Mouse (Mus musculus): ENCODE results near the gene Slc25a39. TPM values are rescaled to one million over a fixed set of nuclear protein-coding genes. Genes with fewer than 3 reads are reported as not detected.
A peak's percentile ranks its signal among the peaks of the same experiment; 100 is the strongest.

The Slc25a39 gene
- polyA plus RNA-seq, 1 experiment from 2014 or later: 189 TPM

GRCm38 (mm10) chr11:102434816-102435705, 27.3 kb upstream of the Slc25a39 start:
- Histone ChIP-seq H3K36me3 (ENCODE audit: control insufficient read depth, insufficient read depth, low read length) (peaks cover 17% of the 10 kb centered on the region; the same call in 1 of the 2 replicates), H3K4me1 (replicated peaks; ENCODE audit: control insufficient read depth, insufficient read depth) (peaks cover 9% of the 10 kb centered on the region), H3K4me3 (ENCODE audit: low read depth, low read length) (no peak overlapping the region), H3K9ac (ENCODE audit: low read length) (no peak overlapping the region), H3K9me3 (ENCODE audit: control insufficient read depth, low read length) (no peaks in the 10 kb centered on the region), H3K27ac (replicated peaks) (no peak overlapping the region), H3K27me3 (ENCODE audit: control insufficient read depth, insufficient read depth, low read length) (no peaks in the 10 kb centered on the region), H3K4me2 (replicated peaks; ENCODE audit: low read depth) (no peak overlapping the region)
- ATAC-seq (ENCODE audit: low FRiP score, low TSS enrichment) (no peak), DNase-seq (ENCODE audit: low spot score) (no peak)
- no peak for TF ChIP-seq EP300 (optimal IDR thresholded peaks at IDR 0.05)
- no peak for TF ChIP-seq CTCF (IDR thresholded peaks at IDR 0.05; ENCODE audit: low read depth)
- WGBS: 87% methylated on average over 11 of the region's 11 CpGs

DNA sequence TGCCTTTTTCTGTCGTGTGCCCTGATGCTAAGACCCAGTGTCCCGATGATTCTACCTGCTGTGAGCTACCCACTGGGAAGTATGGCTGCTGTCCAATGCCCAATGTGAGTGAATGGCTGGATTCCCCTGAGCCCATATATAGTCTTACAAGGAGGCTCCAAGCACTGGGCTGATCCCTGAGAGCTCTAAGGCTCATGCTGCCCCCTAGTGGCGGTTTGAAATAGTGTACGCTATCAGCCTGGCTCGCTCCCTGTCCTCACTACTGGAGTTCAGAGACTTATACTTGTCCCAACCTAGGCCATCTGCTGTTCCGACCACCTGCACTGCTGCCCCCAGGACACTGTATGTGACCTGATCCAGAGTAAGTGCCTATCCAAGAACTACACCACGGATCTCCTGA, 26.7 kb upstream of the Slc25a39 start:
- no peaks in the 10 kb centered on the region for H3K9me3 ChIP-seq (ENCODE audit: control insufficient read depth, low read length)
- H3K27ac ChIP-seq (replicated peaks): no peak overlapping the region
- H3K4me1 ChIP-seq (replicated peaks; ENCODE audit: control insufficient read depth, insufficient read depth): peaks cover 9% of the 10 kb centered on the region
- H3K4me2 ChIP-seq (replicated peaks; ENCODE audit: low read depth): no peak overlapping the region
- WGBS: 6% methylated on average over 7 of the region's 7 CpGs
- peak; percentile 96 for TF ChIP-seq CTCF (IDR thresholded peaks at IDR 0.05; ENCODE audit: low read depth)
- no peak for TF ChIP-seq EP300 (optimal IDR thresholded peaks at IDR 0.05)
- H3K36me3 ChIP-seq (ENCODE audit: control insufficient read depth, insufficient read depth, low read length): peaks cover 15% of the 10 kb centered on the region; the same call in 1 of the 2 replicates
- DNase-seq (ENCODE audit: low spot score): peak; percentile 90
- H3K9ac ChIP-seq (ENCODE audit: low read length): no peak overlapping the region
- no peak overlapping the region for H3K4me3 ChIP-seq (ENCODE audit: low read depth, low read length)
- no peaks in the 10 kb centered on the region for H3K27me3 ChIP-seq (ENCODE audit: control insufficient read depth, insufficient read depth, low read length)
- peak; percentile 45 for ATAC-seq (ENCODE audit: low FRiP score, low TSS enrichment)

GRCm38 (mm10) chr11:102433866-102434265, 26.1 kb upstream of the Slc25a39 start:
- H3K4me3 ChIP-seq (ENCODE audit: low read depth, low read length): no peak overlapping the region
- H3K27me3 ChIP-seq (ENCODE audit: control insufficient read depth, insufficient read depth, low read length): no peaks in the 10 kb centered on the region
- no peak for TF ChIP-seq CTCF (IDR thresholded peaks at IDR 0.05; ENCODE audit: low read depth)
- no peak for TF ChIP-seq EP300 (optimal IDR thresholded peaks at IDR 0.05)
- 84% methylated on average over 7 of the region's 7 CpGs for WGBS
- H3K9ac ChIP-seq (ENCODE audit: low read length): no peak overlapping the region
- H3K4me2 ChIP-seq (replicated peaks; ENCODE audit: low read depth): no peak overlapping the region
- 0 out of 2 replicates have a peak overlapping the region, but pooled peaks have one; percentile 56 for H3K27ac ChIP-seq (replicated peaks)
- H3K4me1 ChIP-seq (replicated peaks; ENCODE audit: control insufficient read depth, insufficient read depth): peaks cover 9% of the 10 kb centered on the region
- peaks cover 15% of the 10 kb centered on the region; the same call in 1 of the 2 replicates for H3K36me3 ChIP-seq (ENCODE audit: control insufficient read depth, insufficient read depth, low read length)
- no peaks in the 10 kb centered on the region for H3K9me3 ChIP-seq (ENCODE audit: control insufficient read depth, low read length)
- no peak for DNase-seq (ENCODE audit: low spot score)
- no peak for ATAC-seq (ENCODE audit: low FRiP score, low TSS enrichment)

GRCm38 (mm10) chr11:102432896-102433295, 25.1 kb upstream of the Slc25a39 start:
- TF ChIP-seq CTCF (IDR thresholded peaks at IDR 0.05; ENCODE audit: low read depth): no peak
- no peak for TF ChIP-seq EP300 (optimal IDR thresholded peaks at IDR 0.05)

GRCm38 (mm10) chr11:102432115-102432843, 24.5 kb upstream of the Slc25a39 start:
- Histone ChIP-seq H3K36me3 (ENCODE audit: control insufficient read depth, insufficient read depth, low read length) (peaks cover 15% of the 10 kb centered on the region; the same call in 1 of the 2 replicates), H3K4me2 (replicated peaks; ENCODE audit: low read depth) (peak overlapping the region; percentile 25; the same call in 1 of the 2 replicates), H3K9me3 (ENCODE audit: control insufficient read depth, low read length) (no peaks in the 10 kb centered on the region), H3K4me3 (ENCODE audit: low read depth, low read length) (peak overlapping the region; percentile 10; the same call in 1 of the 2 replicates), H3K27me3 (ENCODE audit: control insufficient read depth, insufficient read depth, low read length) (no peaks in the 10 kb centered on the region), H3K27ac (replicated peaks) (no peak overlapping the region), H3K9ac (ENCODE audit: low read length) (peak overlapping the region; percentile 18; the same call in 1 of the 2 replicates), H3K4me1 (replicated peaks; ENCODE audit: control insufficient read depth, insufficient read depth) (peaks cover under 1% of the 10 kb centered on the region; the same call in 1 of the 2 replicates)
- no peak for TF ChIP-seq CTCF (IDR thresholded peaks at IDR 0.05; ENCODE audit: low read depth)
- no peak for TF ChIP-seq EP300 (optimal IDR thresholded peaks at IDR 0.05)
- 60% methylated on average over 16 of the region's 16 CpGs for WGBS
- ATAC-seq (ENCODE audit: low FRiP score, low TSS enrichment) (no peak), DNase-seq (ENCODE audit: low spot score) (no peak)

More at GRCm38 (mm10) chr11:102432896-102433295, 25.1 kb upstream of the Slc25a39 start:
- Histone ChIP-seq H3K4me1 (replicated peaks; ENCODE audit: control insufficient read depth, insufficient read depth) (peaks cover 6% of the 10 kb centered on the region), H3K4me3 (ENCODE audit: low read depth, low read length) (no peak overlapping the region), H3K9ac (ENCODE audit: low read length) (no peak overlapping the region), H3K36me3 (ENCODE audit: control insufficient read depth, insufficient read depth, low read length) (peaks cover 15% of the 10 kb centered on the region; the same call in 1 of the 2 replicates), H3K4me2 (replicated peaks; ENCODE audit: low read depth) (peak overlapping the region; percentile 25; the same call in 1 of the 2 replicates), H3K9me3 (ENCODE audit: control insufficient read depth, low read length) (no peaks in the 10 kb centered on the region), H3K27me3 (ENCODE audit: control insufficient read depth, insufficient read depth, low read length) (no peaks in the 10 kb centered on the region), H3K27ac (replicated peaks) (no peak overlapping the region)
- DNase-seq (ENCODE audit: low spot score) (no peak), ATAC-seq (ENCODE audit: low FRiP score, low TSS enrichment) (no peak)
- WGBS: 88% methylated on average over 6 of the region's 6 CpGs
